Mouse (Mus musculus): ENCODE results near the gene Col6a5. TPM values are rescaled to one million over a fixed set of nuclear protein-coding genes. Genes with fewer than 3 reads are reported as not detected.

The Col6a5 gene
- total RNA-seq, 4 experiments from 2014 or later, result 1.1 to 1.7 (median 1.5) TPM

GRCm38 (mm10) chr9:105827791-105828385 lies 132.6 kb downstream of the Col6a5 start, which contains the start of gene Col6a6:
Col6a6 (minus strand) TSS chr9:105828160.
- DNase-seq (ENCODE audit: low spot score in 2 of 2), result no peak

- no peak for DNase-seq (ENCODE audit: low spot score in 2 of 2)
These were observed 133.3 kb downstream of the Col6a5 start for GRCm38 (mm10) chr9:105827076-105827647.

- no peak for DNase-seq (ENCODE audit: low spot score in 2 of 2)
These were observed 139.7 kb downstream of the Col6a5 start for GRCm38 (mm10) chr9:105820711-105821110.

GRCm38 (mm10) chr9:105819155-105819709 lies 141.2 kb downstream of the Col6a5 start:
- DNase-seq (ENCODE audit: low spot score in 2 of 2), result no peak

- DNase-seq (ENCODE audit: low spot score in 2 of 2), result no peak
These were observed 146.0 kb downstream of the Col6a5 start for GRCm38 (mm10) chr9:105814436-105814835.

GRCm38 (mm10) chr9:105811458-105811857 lies 149.0 kb downstream of the Col6a5 start:
- no peak for DNase-seq (ENCODE audit: low spot score in 2 of 2)

GRCm38 (mm10) chr9:105808920-105809505 lies 151.4 kb downstream of the Col6a5 start:
- DNase-seq (ENCODE audit: low spot score in 2 of 2), result no peak

Other genes starting within 250 kb of the Col6a5 start
- gene Col6a6, start 132.5 kb downstream of the Col6a5 start, total RNA-seq (2022), result under 1 TPM; 0.43 to 0.74 (median 0.52) TPM
- gene Col6a4, start 136.1 kb upstream of the Col6a5 start, total RNA-seq (2022), result 1 to 10 TPM in 3 of 4 experiments, under 1 TPM in 1; 0.68 to 3.9 (median 2.3) TPM
- gene Glyctk, start 197.5 kb upstream of the Col6a5 start, total RNA-seq (2022), result 1 to 10 TPM; 3.5 to 6.2 (median 5.9) TPM
- gene Wdr82, start 210.3 kb upstream of the Col6a5 start, total RNA-seq (2022), result 100 to 1,000 TPM; 109 to 145 (median 125) TPM
- 10 to 100 TPM; 21.7 to 27.4 (median 23.0) TPM for gene Ppm1m, start 239.1 kb upstream of the Col6a5 start, total RNA-seq (2022)
- gene Twf2, start 242.5 kb upstream of the Col6a5 start, total RNA-seq (2022), result 10 to 100 TPM; 53.5 to 61.3 (median 56.8) TPM